Mouse (Mus musculus) CH12.LX (cell line): Measurements from ENCODE around the gene Zfp385c.

Experiments
- CTCF ChIP-seq, 2 experiments: IDR thresholded peaks in 1 of 2; conservative IDR thresholded peaks in 1 of 2; 2 replicates each; pipeline ENCODE4 v1.5.1; 2011 to 2012; ENCODE audit warnings: low read depth in 2 of 2, low read length in 2 of 2, improper control_type of control experiment in 1 of 2, inconsistent platforms in 1 of 2, mild to moderate bottlenecking in 1 of 2, moderate library complexity in 1 of 2
- EP300 ChIP-seq: IDR thresholded peaks from 2 replicates; pipeline ENCODE4 v1.6.1; 2011; ENCODE audit warnings: low read length, improper control_type of control experiment
- PAX5 ChIP-seq: IDR thresholded peaks from 2 replicates; pipeline ENCODE4 v1.6.1; 2012; ENCODE audit warnings: low read length, inconsistent platforms, mixed read lengths
- POLR2A ChIP-seq: IDR thresholded peaks from 2 replicates; pipeline ENCODE4 v1.6.1; 2011; ENCODE audit warnings: low read depth, mild to moderate bottlenecking, improper control_type of control experiment, low read length
- RAD21 ChIP-seq: IDR thresholded peaks from 2 replicates; pipeline ENCODE4 v1.6.1; 2011; ENCODE audit warnings: low read depth, mild to moderate bottlenecking, low read length, improper control_type of control experiment, moderate library complexity

- TF ChIP-seq CTCF (conservative IDR thresholded peaks at IDR 0.05 in 1 of 2, IDR thresholded peaks at IDR 0.05 in 1 of 2; ENCODE audit: low read depth in 2 of 2, low read length in 2 of 2) (no peak), EP300 (no peak), POLR2A (no peak), RAD21 (no peak), PAX5 (no peak)
Measured at GRCm38 (mm10) chr11:100585148-100585547, 107.1 kb downstream of the Zfp385c start.
